Mouse (Mus musculus) c-Kit-positive CD71-negative TER-119-negative erythroid progenitor cells, embryonic 14.5 days (primary cell): Measurements from ENCODE around the gene Cnot10.

ENCODE experiments used
- DNase-seq: peaks from one replicate; pipeline ENCODE4 v3.0.0-alpha.2; 2013; ENCODE audit warnings: low read depth

The Cnot10 gene

GRCm38 (mm10) chr9:114584183-114585016 is 55.6 kb downstream of the Cnot10 start:
- DNase-seq, result no peak

GRCm38 (mm10) chr9:114583812-114584182 is 56.2 kb downstream of the Cnot10 start:
- DNase-seq, result no peak

- no peak for DNase-seq
These were observed 61.3 kb downstream of the Cnot10 start for GRCm38 (mm10) chr9:114578646-114579045.

GRCm38 (mm10) chr9:114576001-114576400 is 64.0 kb downstream of the Cnot10 start:
- no peak for DNase-seq

GRCm38 (mm10) chr9:114573528-114573927 is 66.5 kb downstream of the Cnot10 start:
- no peak for DNase-seq

- DNase-seq, result no peak
These were observed 71.1 kb downstream of the Cnot10 start for GRCm38 (mm10) chr9:114568682-114569474.

- DNase-seq, result no peak
These were observed 75.3 kb downstream of the Cnot10 start for GRCm38 (mm10) chr9:114564667-114565066.

GRCm38 (mm10) chr9:114563761-114564606 is 76.0 kb downstream of the Cnot10 start, which contains the start of gene Trim71:
TSS of gene Trim71 (minus strand) at chr9:114564369.
- DNase-seq, result no peak

- DNase-seq, result no peak
These were observed 76.8 kb downstream of the Cnot10 start for GRCm38 (mm10) chr9:114562919-114563751.

- no peak for DNase-seq
These were observed 77.7 kb downstream of the Cnot10 start for GRCm38 (mm10) chr9:114562031-114562918.

- no peak for DNase-seq
These were observed 78.4 kb downstream of the Cnot10 start for GRCm38 (mm10) chr9:114561671-114561971.

GRCm38 (mm10) chr9:114560771-114561670 is 79.0 kb downstream of the Cnot10 start:
- no peak for DNase-seq

GRCm38 (mm10) chr9:114560141-114560540 is 79.8 kb downstream of the Cnot10 start:
- DNase-seq, result no peak

- no peak for DNase-seq
These were observed 82.9 kb downstream of the Cnot10 start for GRCm38 (mm10) chr9:114557086-114557485.

- no peak for DNase-seq
These were observed 83.6 kb downstream of the Cnot10 start for GRCm38 (mm10) chr9:114556276-114556855.

- no peak for DNase-seq
These were observed 85.5 kb downstream of the Cnot10 start for GRCm38 (mm10) chr9:114554355-114554979.

- no peak for DNase-seq
These were observed 86.2 kb downstream of the Cnot10 start for GRCm38 (mm10) chr9:114553828-114554227.

GRCm38 (mm10) chr9:114550033-114550432 is 90.0 kb downstream of the Cnot10 start:
- DNase-seq, result no peak
